21 mouse cellular contexts compared by ENCODE assay signal in genomic region chr15:62492350-62492749, GRCm38 (mm10).
DNase-seq lines count a peak whose midpoint lies in the region; ATAC-seq and TF ChIP-seq lines count a peak whose summit lies in the region.
"Had no signal": no experiment of that assay in that cellular context is flagged by ENCODE, and none has a peak within 500 bp of the region (broad histone marks: within the 10 kb centered on the region; RNA-seq: fewer than 3 reads in every experiment).

No protein-coding gene starts in this region.

- H3K4me1 ChIP-seq in kidney, embryonic 15.5 days: no peaks in the 10 kb centered on the region
- H3K4me1 ChIP-seq in midbrain, embryonic 11.5 days (ENCODE audit: control insufficient read depth, insufficient read depth, low read length): peaks cover 3% of the 10 kb centered on the region; the same call in 1 of the 2 replicates
- H3K4me1 ChIP-seq in midbrain, embryonic 16.5 days (ENCODE audit: control insufficient read depth, insufficient read depth, low read length): peaks cover 7% of the 10 kb centered on the region
- no peaks in the 10 kb centered on the region for H3K4me1 ChIP-seq in thymus, adult 2 months (replicated peaks; ENCODE audit: control insufficient read depth, insufficient read depth, low read length)
- H3K4me1 ChIP-seq: embryonic facial prominence, embryonic 15.5 days had no signal

- no peaks in the 10 kb centered on the region for H3K9me3 ChIP-seq in kidney, embryonic 15.5 days (replicated peaks)
- H3K9me3 ChIP-seq in midbrain, embryonic 11.5 days (ENCODE audit: control insufficient read depth, low read length): no peaks in the 10 kb centered on the region
- H3K9me3 ChIP-seq in midbrain, embryonic 16.5 days (replicated peaks; ENCODE audit: control insufficient read depth, low read length, poor library complexity, severe bottlenecking): no peaks in the 10 kb centered on the region
- H3K9me3 ChIP-seq: embryonic facial prominence, embryonic 15.5 days; forebrain, embryonic 10.5 days; heart, embryonic 12.5 days; hindbrain, embryonic 10.5 days had no signal

- WGBS in kidney, embryonic 15.5 days: 47% methylated on average over 3 of the region's 3 CpGs
- 79% methylated on average over 3 of the region's 3 CpGs for WGBS in midbrain, embryonic 11.5 days
- 84% methylated on average over 3 of the region's 3 CpGs for WGBS in midbrain, embryonic 16.5 days
- WGBS in thymus, adult 2 months: 76% methylated on average over 3 of the region's 3 CpGs

- H3K36me3 ChIP-seq in kidney, embryonic 15.5 days: no peaks in the 10 kb centered on the region
- H3K36me3 ChIP-seq in midbrain, embryonic 11.5 days (ENCODE audit: control insufficient read depth, insufficient read depth, low read length): no peaks in the 10 kb centered on the region
- no peaks in the 10 kb centered on the region for H3K36me3 ChIP-seq in midbrain, embryonic 16.5 days (ENCODE audit: control insufficient read depth, insufficient read depth, low read length)
- H3K36me3 ChIP-seq in thymus, adult 2 months (ENCODE audit: control insufficient read depth, insufficient read depth, low read length): no peaks in the 10 kb centered on the region
- H3K36me3 ChIP-seq: embryonic facial prominence, embryonic 15.5 days; forebrain, embryonic 10.5 days; heart, embryonic 12.5 days; hindbrain, embryonic 10.5 days had no signal

- ATAC-seq in kidney, embryonic 15.5 days (replicated peaks; ENCODE audit: low FRiP score): peak; percentile 52; the same call in 1 of the 2 replicates
- no peak for ATAC-seq in midbrain, embryonic 11.5 days (ENCODE audit: low FRiP score)
- no peak for ATAC-seq in midbrain, embryonic 16.5 days
- ATAC-seq: forebrain, embryonic 14.5 days had no signal

- DNase-seq in embryo, embryonic 10 days (ENCODE audit: low spot score): peak; percentile 32
- no peak for DNase-seq in embryo, embryonic 9.5 days (ENCODE audit: extremely low spot score)
- no peak for DNase-seq in kidney, postnatal 25 days
- DNase-seq in midbrain, embryonic 11.5 days (ENCODE audit: low spot score, missing footprints): peak; percentile 78
- no peak for DNase-seq in thymus, adult 2 months
- DNase-seq: adrenal gland, adult 2 months; adrenal gland, postnatal 25 days; cerebellum, adult 18-20 months; cerebellum, adult 9-11 months; cerebellum, postnatal 36 days; gastrocnemius, adult 2 months; gastrocnemius, postnatal 25 days had no signal

- H3K4me3 ChIP-seq in kidney, embryonic 15.5 days (replicated peaks): no peak overlapping the region
- H3K4me3 ChIP-seq in midbrain, embryonic 11.5 days (ENCODE audit: low read depth, low read length): no peak overlapping the region
- no peak overlapping the region for H3K4me3 ChIP-seq in midbrain, embryonic 16.5 days (ENCODE audit: low read depth, low read length)
- no peak overlapping the region for H3K4me3 ChIP-seq in thymus, adult 2 months (ENCODE audit: control insufficient read depth, insufficient read depth, low read length)
- H3K4me3 ChIP-seq: embryonic facial prominence, embryonic 15.5 days; erythroblast, embryonic 14.5 days; forebrain, embryonic 10.5 days; gastrocnemius, adult 2 months; heart, embryonic 12.5 days; hindbrain, embryonic 10.5 days had no signal

- H3K27me3 ChIP-seq in kidney, embryonic 15.5 days: no peaks in the 10 kb centered on the region
- H3K27me3 ChIP-seq in midbrain, embryonic 11.5 days (ENCODE audit: control insufficient read depth, insufficient read depth, low read length): no peaks in the 10 kb centered on the region
- H3K27me3 ChIP-seq in midbrain, embryonic 16.5 days (ENCODE audit: control insufficient read depth, insufficient read depth, low read depth, low read length): no peaks in the 10 kb centered on the region
- H3K27me3 ChIP-seq in thymus, adult 2 months (ENCODE audit: control insufficient read depth, insufficient read depth, low read length): no peaks in the 10 kb centered on the region
- H3K27me3 ChIP-seq: embryonic facial prominence, embryonic 15.5 days; heart, embryonic 12.5 days had no signal

- no peak overlapping the region for H3K9ac ChIP-seq in kidney, embryonic 15.5 days
- H3K9ac ChIP-seq in midbrain, embryonic 11.5 days (ENCODE audit: low read length): no peak overlapping the region
- H3K9ac ChIP-seq in midbrain, embryonic 16.5 days (ENCODE audit: low read depth, low read length): no peak overlapping the region
- H3K9ac ChIP-seq: embryonic facial prominence, embryonic 15.5 days; heart, embryonic 12.5 days; hindbrain, embryonic 14.5 days had no signal

- H3K4me2 ChIP-seq in kidney, embryonic 15.5 days: no peak overlapping the region
- no peak overlapping the region for H3K4me2 ChIP-seq in midbrain, embryonic 11.5 days
- no peak overlapping the region for H3K4me2 ChIP-seq in midbrain, embryonic 16.5 days (ENCODE audit: low read length)
- H3K4me2 ChIP-seq: embryonic facial prominence, embryonic 15.5 days; heart, embryonic 12.5 days; hindbrain, embryonic 14.5 days had no signal

- TF ChIP-seq POLR2A in thymus, adult 2 months (IDR thresholded peaks at IDR 0.05; ENCODE audit: control insufficient read depth, extremely low read depth, insufficient read depth, low read length, poor library complexity): no peak

- no peak overlapping the region for H3K27ac ChIP-seq in kidney, embryonic 15.5 days
- H3K27ac ChIP-seq in midbrain, embryonic 11.5 days (ENCODE audit: low read depth, low read length): no peak overlapping the region
- H3K27ac ChIP-seq in midbrain, embryonic 16.5 days (ENCODE audit: low read length): no peak overlapping the region
- H3K27ac ChIP-seq in thymus, adult 2 months (ENCODE audit: control insufficient read depth, insufficient read depth, low read length): no peak overlapping the region
- H3K27ac ChIP-seq: embryonic facial prominence, embryonic 15.5 days; forebrain, embryonic 10.5 days; gastrocnemius, adult 2 months; hindbrain, embryonic 10.5 days; hindbrain, embryonic 14.5 days had no signal

- no peak for TF ChIP-seq CTCF in thymus, adult 2 months (IDR thresholded peaks at IDR 0.05; ENCODE audit: borderline replicate concordance, control insufficient read depth, extremely low read depth, insufficient read depth, low read length, poor library complexity)

Comparison
In these comparisons a context has a peak if more than half of its experiments do, and no peak if none do; other contexts are left out.
1. DNase-seq: peak in embryo, embryonic 10 days (single experiment) and midbrain, embryonic 11.5 days (single experiment); none in embryo, embryonic 9.5 days (single experiment), kidney, postnatal 25 days (0 of 2) and thymus, adult 2 months (single experiment).